Mouse (Mus musculus) myocyte (in vitro differentiated cells): ENCODE measurements around the gene Lrsam1.

ENCODE experiments used
- CEBPB ChIP-seq: IDR thresholded peaks from 2 replicates; pipeline ENCODE4 v1.6.1; 2011; ENCODE audit warnings: mild to moderate bottlenecking, moderate library complexity; ENCODE audit not compliant: poor library complexity, insufficient read depth, severe bottlenecking
- E2F4 ChIP-seq: IDR thresholded peaks from one replicate; pipeline ENCODE4 v1.6.1; 2011; ENCODE audit warnings: mild to moderate bottlenecking, control low read depth, moderate library complexity; ENCODE audit not compliant: insufficient read depth
- MYOG ChIP-seq, 3 experiments: IDR thresholded peaks; one replicate each; pipeline ENCODE4 v1.6.1; 2011; ENCODE audit warnings: control low read depth in 2 of 3, low read depth in 2 of 3, mild to moderate bottlenecking in 2 of 3; ENCODE audit not compliant: insufficient read length in 2 of 3, control insufficient read depth in 1 of 3, insufficient read depth in 1 of 3
- POLR2A ChIP-seq: IDR thresholded peaks from one replicate; pipeline ENCODE4 v1.6.1; 2011; ENCODE audit warnings: low read depth, mild to moderate bottlenecking, control low read depth, moderate library complexity; ENCODE audit not compliant: insufficient read length
- POLR2AphosphoS2 ChIP-seq: IDR thresholded peaks from one replicate; pipeline ENCODE4 v1.6.1; 2011; ENCODE audit warnings: low read depth, control low read depth; ENCODE audit not compliant: insufficient read length
- TCF12 ChIP-seq: IDR thresholded peaks from one replicate; pipeline ENCODE4 v1.6.1; 2011; ENCODE audit warnings: mild to moderate bottlenecking, control low read depth; ENCODE audit not compliant: poor library complexity, insufficient read depth, severe bottlenecking
- USF1 ChIP-seq: IDR thresholded peaks from one replicate; pipeline ENCODE4 v1.6.1; 2011; ENCODE audit warnings: low read depth, mild to moderate bottlenecking, control low read depth, moderate library complexity

- TF ChIP-seq E2F4, result no peak
- TF ChIP-seq POLR2A, result no peak
- TF ChIP-seq POLR2AphosphoS2, result no peak
- peak in 1 of 3 experiments; percentile 55 for TF ChIP-seq MYOG (IDR thresholded peaks at IDR 0.05; ENCODE audit: control insufficient read depth in 1 of 3, insufficient read depth in 1 of 3, insufficient read length in 2 of 3, low read depth in 2 of 3)
- TF ChIP-seq CEBPB, result no peak
- no peak for TF ChIP-seq USF1
- TF ChIP-seq TCF12, result no peak
Measured at GRCm38 (mm10) chr2:32939418-32939817, 22.0 kb downstream of the Lrsam1 start.
